Mouse (Mus musculus): ENCODE measurements around the gene Angel1. TPM values are rescaled to one million over a fixed set of nuclear protein-coding genes. Genes with fewer than 3 reads are reported as not detected.

The Angel1 gene
- polyA plus RNA-seq, 1 experiment: 2.4 TPM

- Histone ChIP-seq H3K36me3 (ENCODE audit: control insufficient read depth, insufficient read depth, low read length) (no peaks in the 10 kb centered on the region), H3K4me3 (ENCODE audit: low read depth, low read length) (no peak overlapping the region), H3K27me3 (ENCODE audit: control insufficient read depth, insufficient read depth, low read length) (no peaks in the 10 kb centered on the region), H3K27ac (ENCODE audit: insufficient read depth, low read depth, low read length) (no peak overlapping the region), H3K4me1 (ENCODE audit: control insufficient read depth, insufficient read depth, insufficient read length, low read length) (peaks cover 5% of the 10 kb centered on the region; the same call in 1 of the 2 replicates)
- TF ChIP-seq CTCF (IDR thresholded peaks at IDR 0.05; ENCODE audit: extremely low read depth, insufficient read length, insufficient replicate concordance, low read depth, low read length) (no peak), POLR2A (IDR thresholded peaks at IDR 0.05; ENCODE audit: low read depth, low read length) (no peak)
Observed at GRCm38 (mm10) chr12:86693389-86693788, 32.9 kb downstream of the Angel1 start.

DNA sequence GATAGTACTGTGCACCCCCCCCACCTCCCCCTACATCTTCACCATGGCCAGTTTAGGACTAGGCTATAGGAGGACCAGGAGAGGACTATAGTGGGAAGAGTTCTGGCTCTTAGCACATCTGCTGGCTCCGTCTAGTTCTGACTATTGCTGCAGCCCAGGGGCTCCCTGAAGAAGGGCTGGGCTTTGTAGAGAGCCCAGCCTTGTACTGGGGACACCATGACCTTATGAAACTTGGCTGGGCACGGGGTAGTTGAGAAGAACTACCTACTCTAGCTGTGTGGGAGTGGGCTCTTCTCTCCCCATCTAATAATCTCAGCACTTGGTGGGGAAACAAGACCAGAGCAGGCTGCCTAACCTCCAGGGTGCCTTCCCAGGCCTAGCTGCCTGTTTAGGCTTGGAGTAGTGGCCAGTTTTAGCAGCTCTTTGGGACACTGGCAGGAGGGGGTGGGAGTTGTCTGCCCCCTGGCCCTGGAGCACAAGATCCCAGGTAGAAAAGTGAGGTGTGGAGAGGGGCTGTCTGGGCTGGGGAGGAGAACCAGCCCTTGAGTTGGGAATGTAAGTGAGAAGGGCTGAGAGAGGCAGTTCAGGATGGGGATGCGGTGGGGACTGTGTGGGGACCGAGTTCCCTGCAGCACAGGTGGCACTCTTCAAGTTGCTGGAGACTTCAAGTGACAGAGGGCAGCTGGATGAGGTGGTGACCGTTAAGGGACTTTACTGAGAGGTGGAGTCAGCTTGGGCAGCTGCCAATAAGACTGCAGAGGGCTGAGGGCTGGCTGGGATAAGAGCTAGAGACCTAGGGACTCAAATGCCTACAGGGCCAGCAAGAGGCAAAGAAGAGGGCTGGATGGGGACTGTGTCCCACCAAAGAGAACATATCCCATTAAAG, 33.5 kb downstream of the Angel1 start:
- TF ChIP-seq CTCF (IDR thresholded peaks at IDR 0.05; ENCODE audit: extremely low read depth, insufficient read length, insufficient replicate concordance, low read depth, low read length) (no peak), POLR2A (IDR thresholded peaks at IDR 0.05; ENCODE audit: low read depth, low read length) (no peak)
- whole genome bisulfite sequencing: 32% methylated on average over 5 of the region's 5 CpGs
- Histone ChIP-seq H3K27me3 (ENCODE audit: control insufficient read depth, insufficient read depth, low read length) (no peaks in the 10 kb centered on the region), H3K4me1 (ENCODE audit: control insufficient read depth, insufficient read depth, insufficient read length, low read length) (peaks cover 5% of the 10 kb centered on the region; the same call in 1 of the 2 replicates), H3K36me3 (ENCODE audit: control insufficient read depth, insufficient read depth, low read length) (no peaks in the 10 kb centered on the region), H3K27ac (ENCODE audit: insufficient read depth, low read depth, low read length) (no peak overlapping the region), H3K4me3 (ENCODE audit: low read depth, low read length) (no peak overlapping the region)

DNA sequence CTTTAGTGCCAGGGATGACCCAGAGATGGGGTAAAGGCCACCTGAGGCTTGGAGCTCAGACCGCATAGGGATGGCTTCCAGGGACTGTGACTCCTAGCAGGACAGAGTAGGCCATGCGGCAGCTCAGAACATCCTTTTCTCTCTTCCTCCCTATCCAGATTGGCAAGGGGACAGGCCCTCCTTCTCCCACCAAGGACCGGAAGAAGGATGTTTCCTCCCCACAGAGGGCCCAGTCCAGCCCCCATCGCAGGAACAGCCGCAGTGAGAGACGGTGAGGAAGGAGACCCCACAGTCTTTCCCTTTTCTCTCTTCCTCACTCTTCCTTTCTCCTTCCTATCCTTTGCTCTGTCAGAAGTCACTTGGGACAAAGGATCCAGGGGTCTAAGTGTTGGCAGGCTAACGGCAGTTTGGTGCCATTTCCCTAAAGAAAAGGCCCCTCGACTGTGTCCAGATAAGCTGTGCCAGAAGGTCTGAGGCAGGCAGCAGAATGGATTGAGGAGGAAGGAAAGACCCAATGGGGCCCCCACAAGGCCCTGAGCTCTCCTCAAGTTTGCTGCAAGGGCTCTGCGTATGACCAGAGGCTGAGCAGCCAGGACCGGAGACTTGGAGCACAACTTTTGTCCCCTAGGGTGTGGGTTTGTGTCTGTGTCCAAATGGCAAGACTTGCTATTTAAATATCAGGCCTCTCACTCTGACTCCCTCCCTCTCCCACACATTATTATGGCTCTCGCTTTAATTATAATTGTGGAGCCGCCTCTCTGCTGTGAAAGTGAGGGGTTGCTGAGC, 35.4 kb downstream of the Angel1 start:
- Histone ChIP-seq H3K27ac (ENCODE audit: insufficient read depth, low read depth, low read length) (no peak overlapping the region), H3K4me1 (ENCODE audit: control insufficient read depth, insufficient read depth, insufficient read length, low read length) (peaks cover 5% of the 10 kb centered on the region; the same call in 1 of the 2 replicates), H3K27me3 (ENCODE audit: control insufficient read depth, insufficient read depth, low read length) (no peaks in the 10 kb centered on the region), H3K4me3 (ENCODE audit: low read depth, low read length) (no peak overlapping the region), H3K36me3 (ENCODE audit: control insufficient read depth, insufficient read depth, low read length) (no peaks in the 10 kb centered on the region)
- WGBS: 81% methylated on average over 12 of the region's 12 CpGs
- no peak for TF ChIP-seq POLR2A (IDR thresholded peaks at IDR 0.05; ENCODE audit: low read depth, low read length)
- TF ChIP-seq CTCF (IDR thresholded peaks at IDR 0.05; ENCODE audit: extremely low read depth, insufficient read length, insufficient replicate concordance, low read depth, low read length): no peak

DNA sequence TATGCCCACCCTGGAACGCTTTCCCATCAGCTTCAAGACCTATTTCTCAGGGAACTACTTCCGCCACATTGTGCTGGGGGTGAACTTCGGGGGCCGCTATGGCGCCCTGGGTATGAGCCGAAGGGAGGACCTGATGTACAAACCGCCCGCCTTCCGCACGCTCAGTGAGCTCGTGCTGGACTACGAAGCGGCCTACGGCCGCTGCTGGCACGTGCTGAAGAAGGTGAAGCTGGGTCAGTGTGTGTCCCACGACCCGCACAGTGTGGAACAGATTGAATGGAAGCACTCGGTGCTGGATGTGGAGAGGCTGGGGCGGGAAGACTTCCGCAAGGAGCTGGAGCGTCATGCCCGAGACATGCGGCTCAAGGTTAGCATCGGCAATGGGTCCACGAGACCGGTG, 37.3 kb downstream of the Angel1 start:
- TF ChIP-seq POLR2A (IDR thresholded peaks at IDR 0.05; ENCODE audit: low read depth, low read length): no peak
- TF ChIP-seq CTCF (IDR thresholded peaks at IDR 0.05; ENCODE audit: extremely low read depth, insufficient read length, insufficient replicate concordance, low read depth, low read length): no peak
- Histone ChIP-seq H3K4me1 (ENCODE audit: control insufficient read depth, insufficient read depth, insufficient read length, low read length) (peaks cover 5% of the 10 kb centered on the region; the same call in 1 of the 2 replicates), H3K36me3 (ENCODE audit: control insufficient read depth, insufficient read depth, low read length) (no peaks in the 10 kb centered on the region), H3K27ac (ENCODE audit: insufficient read depth, low read depth, low read length) (no peak overlapping the region), H3K27me3 (ENCODE audit: control insufficient read depth, insufficient read depth, low read length) (no peaks in the 10 kb centered on the region), H3K4me3 (ENCODE audit: low read depth, low read length) (no peak overlapping the region)
- WGBS: 96% methylated on average over 27 of the region's 27 CpGs

DNA sequence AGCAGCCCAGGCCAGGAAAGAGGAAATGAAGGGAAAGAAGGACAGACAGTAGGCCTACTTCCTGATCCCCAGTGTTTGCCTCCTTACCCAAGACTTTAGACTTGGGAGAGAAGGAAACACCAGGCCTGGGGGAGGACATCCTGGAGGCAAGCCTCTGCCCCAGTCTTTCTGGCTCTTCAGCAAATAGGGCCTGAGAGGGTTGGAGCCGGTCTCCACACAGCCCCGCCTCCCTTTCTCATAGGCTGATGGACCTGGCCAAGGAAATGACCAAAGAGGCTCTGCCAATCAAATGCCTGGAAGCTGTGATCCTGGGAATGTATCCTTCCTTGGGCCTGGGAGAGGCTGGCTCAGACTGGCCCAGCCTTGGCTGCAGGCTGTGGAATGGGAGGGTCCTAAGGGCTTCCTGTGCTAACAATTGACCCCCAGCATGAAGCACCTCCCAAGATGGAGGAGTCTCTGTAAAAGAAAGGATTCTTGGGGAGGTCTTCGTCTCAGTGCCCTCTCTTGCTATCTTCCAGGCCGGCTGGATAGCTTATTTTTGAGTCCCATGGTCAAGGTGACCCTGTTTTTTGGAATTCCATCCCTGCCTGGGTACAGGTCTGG, 38.2 kb downstream of the Angel1 start:
- H3K27ac ChIP-seq (ENCODE audit: insufficient read depth, low read depth, low read length): no peak overlapping the region; the same call in 1 of the 2 replicates
- no peak for TF ChIP-seq POLR2A (IDR thresholded peaks at IDR 0.05; ENCODE audit: low read depth, low read length)
- TF ChIP-seq CTCF (IDR thresholded peaks at IDR 0.05; ENCODE audit: extremely low read depth, insufficient read length, insufficient replicate concordance, low read depth, low read length): no peak
- H3K4me1 ChIP-seq (ENCODE audit: control insufficient read depth, insufficient read depth, insufficient read length, low read length): peaks cover 5% of the 10 kb centered on the region; the same call in 1 of the 2 replicates
- H3K4me3 ChIP-seq (ENCODE audit: low read depth, low read length): no peak overlapping the region
- H3K27me3 ChIP-seq (ENCODE audit: control insufficient read depth, insufficient read depth, low read length): no peaks in the 10 kb centered on the region
- whole genome bisulfite sequencing: 77% methylated on average over 4 of the region's 4 CpGs
- H3K36me3 ChIP-seq (ENCODE audit: control insufficient read depth, insufficient read depth, low read length): no peaks in the 10 kb centered on the region

GRCm38 (mm10) chr12:86687445-86687955, 38.8 kb downstream of the Angel1 start:
- no peaks in the 10 kb centered on the region for H3K27me3 ChIP-seq (ENCODE audit: control insufficient read depth, insufficient read depth, low read length)
- 73% methylated on average over 4 of the region's 4 CpGs for WGBS
- no peaks in the 10 kb centered on the region for H3K4me1 ChIP-seq (ENCODE audit: control insufficient read depth, insufficient read depth, insufficient read length, low read length)
- no peak for TF ChIP-seq POLR2A (IDR thresholded peaks at IDR 0.05; ENCODE audit: low read depth, low read length)
- no peaks in the 10 kb centered on the region for H3K36me3 ChIP-seq (ENCODE audit: control insufficient read depth, insufficient read depth, low read length)
- no peak overlapping the region for H3K4me3 ChIP-seq (ENCODE audit: low read depth, low read length)
- H3K27ac ChIP-seq (ENCODE audit: insufficient read depth, low read depth, low read length): no peak overlapping the region; the same call in 1 of the 2 replicates
